Mouse (Mus musculus) kidney, embryonic 16.5 days (tissue): ENCODE results near the gene Slc45a3. TPM values are rescaled to one million over a fixed set of nuclear protein-coding genes. Genes with fewer than 3 reads are reported as not detected.

Experiments
- ATAC-seq: fragments of 200-750 bp; cut with Nextera tagmentation; 2 replicates; pipeline ENCODE4 v1.8.0; 2017; ENCODE audit warnings: moderate TSS enrichment; ENCODE audit not compliant: low FRiP score, low TSS enrichment
- H3K27ac ChIP-seq: fragments of 300-500 bp; sonication (generic); 2 replicates; pipeline ENCODE4 v1.5.1; 2014; ENCODE audit warnings: low read length
- H3K27me3 ChIP-seq: fragments of 300-500 bp; sonication (generic); 2 replicates; pipeline ENCODE4 v1.6.1; 2014; ENCODE audit warnings: low read length, control low read depth, mixed read lengths; ENCODE audit not compliant: insufficient read depth
- H3K36me3 ChIP-seq: fragments of 300-500 bp; sonication (generic); 2 replicates; pipeline ENCODE4 v1.6.1; 2014; ENCODE audit warnings: low read length, control low read depth, mixed read lengths; ENCODE audit not compliant: insufficient read depth
- H3K4me1 ChIP-seq: fragments of 300-500 bp; sonication (generic); 2 replicates; pipeline ENCODE4 v1.6.1; 2014; ENCODE audit warnings: low read length, control low read depth, mixed read lengths; ENCODE audit not compliant: insufficient read depth
- H3K4me2 ChIP-seq: fragments of 300-500 bp; sonication (generic); replicated peaks from 2 replicates; pipeline ENCODE4 v1.6.1; 2014; ENCODE audit warnings: low read depth, low read length
- H3K4me3 ChIP-seq: fragments of 300-500 bp; sonication (generic); 2 replicates; pipeline ENCODE4 v1.5.1; 2014; ENCODE audit warnings: mild to moderate bottlenecking, low read length
- H3K9ac ChIP-seq: fragments of 300-500 bp; sonication (generic); replicated peaks from 2 replicates; pipeline ENCODE4 v1.6.1; 2014; ENCODE audit warnings: low read length
- H3K9me3 ChIP-seq: fragments of 300-500 bp; sonication (generic); 2 replicates; pipeline ENCODE4 v1.6.1; 2016; ENCODE audit warnings: low read length, control low read depth
- WGBS: fragments of 180-500 bp; shearing (Covaris S2); extraction: QIAGEN DNeasy Blood & Tissue Kit; methylation state at CpG from one replicate; pipeline ENCODE4 v1.1.7; 2014; 5-methylcytosine and 5-hydroxymethylcytosine counted together
- polyA plus RNA-seq: library from polyadenylated mRNA; unstranded; fragments of >200 nt; fragmentation: Nextera tagmentation; extraction: Ambion mirVana; gene quantifications from 2 replicates; pipeline ENCODE4 v1.2.1, GENCODE M21; 2015

The Slc45a3 gene
- polyA plus RNA-seq, 1 experiment from 2014 or later: 8.6 TPM

DNA sequence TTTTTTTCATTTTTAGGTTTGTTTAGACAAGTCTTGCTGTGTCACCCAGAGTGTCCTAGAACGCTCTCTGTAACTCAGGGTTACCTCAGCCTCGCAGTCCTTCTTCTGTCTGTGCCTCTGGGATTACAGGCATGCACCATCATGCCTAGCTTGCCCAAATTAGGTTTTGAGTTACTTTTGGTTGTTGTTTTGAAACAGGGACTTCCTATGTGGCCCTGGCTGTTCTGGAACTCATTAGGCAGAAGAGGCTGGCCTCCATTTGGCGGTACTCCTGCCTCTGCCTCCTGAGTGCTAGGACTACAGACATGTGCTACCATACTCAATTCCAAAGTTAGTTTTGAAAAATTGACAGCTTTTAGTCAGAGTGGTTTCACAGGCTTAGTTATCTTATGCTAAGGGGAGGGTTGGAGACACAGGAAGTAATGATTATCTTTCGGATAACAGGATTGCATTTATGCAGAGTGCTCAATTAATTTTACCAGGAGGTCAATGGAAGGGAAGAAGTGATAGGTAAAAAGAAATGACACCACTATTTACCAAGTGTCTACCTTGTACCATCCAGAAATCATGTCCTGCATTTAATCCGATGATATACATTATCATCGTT is 41.9 kb downstream of the Slc45a3 start:
- WGBS: 88% methylated on average over 6 of the region's 6 CpGs
- Histone ChIP-seq H3K36me3 (no peaks in the 10 kb centered on the region), H3K4me1 (peaks cover 14% of the 10 kb centered on the region), H3K9ac (no peak overlapping the region), H3K27me3 (no peaks in the 10 kb centered on the region), H3K9me3 (no peaks in the 10 kb centered on the region), H3K4me2 (no peak overlapping the region), H3K4me3 (no peak overlapping the region), H3K27ac (peak overlapping the region; percentile 26)
- no peak for ATAC-seq

GRCm38 (mm10) chr1:132005466-132005865 is 42.7 kb downstream of the Slc45a3 start:
- H3K27me3 ChIP-seq: no peaks in the 10 kb centered on the region
- no peaks in the 10 kb centered on the region for H3K36me3 ChIP-seq
- no peak overlapping the region for H3K27ac ChIP-seq
- no peak overlapping the region for H3K4me2 ChIP-seq
- H3K9me3 ChIP-seq: no peaks in the 10 kb centered on the region
- ATAC-seq: no peak
- no peak overlapping the region for H3K4me3 ChIP-seq
- no peak overlapping the region for H3K9ac ChIP-seq
- peaks cover 21% of the 10 kb centered on the region for H3K4me1 ChIP-seq
- 100% methylated on average over 1 of the region's 1 CpGs for WGBS

GRCm38 (mm10) chr1:132006046-132006445 is 43.3 kb downstream of the Slc45a3 start:
- H3K36me3 ChIP-seq: no peaks in the 10 kb centered on the region
- H3K27me3 ChIP-seq: no peaks in the 10 kb centered on the region
- no peak overlapping the region for H3K4me3 ChIP-seq
- no peak overlapping the region for H3K27ac ChIP-seq
- WGBS: 80% methylated on average over 3 of the region's 3 CpGs
- H3K4me1 ChIP-seq: peaks cover 26% of the 10 kb centered on the region
- H3K4me2 ChIP-seq: no peak overlapping the region
- no peak for ATAC-seq
- no peaks in the 10 kb centered on the region for H3K9me3 ChIP-seq
- H3K9ac ChIP-seq: no peak overlapping the region

DNA sequence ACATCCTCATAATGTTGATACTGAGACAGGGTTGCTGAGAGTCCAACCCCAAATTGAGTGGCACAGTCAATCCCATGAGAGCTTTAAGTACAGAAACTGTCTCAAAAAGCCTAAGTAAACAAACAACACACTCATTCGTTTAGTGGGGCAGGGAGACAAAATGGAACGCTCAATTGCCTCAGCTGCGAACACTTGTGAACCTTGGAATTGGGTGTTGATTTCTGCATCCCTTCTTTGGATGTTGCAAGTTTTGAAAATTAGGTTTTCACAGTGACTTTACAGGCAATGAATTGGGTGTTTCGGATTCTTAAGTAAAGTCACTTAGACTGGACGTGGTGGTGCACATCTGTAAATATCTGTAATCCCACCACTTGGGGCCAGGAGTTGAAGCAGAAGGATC is 44.0 kb downstream of the Slc45a3 start:
- H3K4me3 ChIP-seq: peak overlapping the region; percentile 83
- H3K4me1 ChIP-seq: peaks cover 26% of the 10 kb centered on the region
- WGBS: 20% methylated on average over 5 of the region's 5 CpGs
- ATAC-seq: no peak
- peak overlapping the region; percentile 99 for H3K27ac ChIP-seq
- peak overlapping the region; percentile 61 for H3K4me2 ChIP-seq
- H3K36me3 ChIP-seq: no peaks in the 10 kb centered on the region
- no peaks in the 10 kb centered on the region for H3K27me3 ChIP-seq
- H3K9ac ChIP-seq: peak overlapping the region; percentile 98
- H3K9me3 ChIP-seq: no peaks in the 10 kb centered on the region

DNA sequence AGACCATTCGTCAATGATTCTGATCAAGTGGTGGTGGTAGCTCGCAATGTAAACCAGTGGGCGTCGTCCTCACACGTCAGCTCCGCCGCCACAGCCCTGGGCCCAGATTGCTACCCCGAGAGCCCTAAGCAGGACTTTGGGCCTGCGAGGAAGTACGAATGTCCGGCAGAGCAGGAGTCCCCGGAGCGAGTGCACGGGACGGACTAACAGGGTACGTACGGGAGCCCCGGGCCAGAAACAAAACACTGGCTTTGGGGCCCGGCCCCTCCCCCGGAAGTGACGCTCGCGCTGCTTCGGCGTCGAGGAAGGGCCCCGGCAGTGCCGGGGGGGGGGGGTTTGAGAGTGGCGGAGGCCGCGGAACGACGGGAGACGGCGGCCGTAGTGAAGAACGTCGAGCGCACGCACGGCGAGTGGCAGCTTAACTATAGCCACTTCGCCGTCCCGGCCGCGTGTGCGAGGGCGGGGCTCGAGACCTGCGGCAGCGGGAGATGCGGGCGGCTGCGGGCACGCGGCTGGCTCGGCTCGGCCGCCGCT is 44.6 kb downstream of the Slc45a3 start, which contains the start of gene Elk4:
Gene Elk4, plus strand, starts transcription at position 326 of the 534 bp plus-strand sequence.
- no peaks in the 10 kb centered on the region for H3K27me3 ChIP-seq
- H3K4me3 ChIP-seq: peak within 1 kb of the TSS; percentile 83
- H3K27ac ChIP-seq: peak within 1 kb of the TSS; percentile 99
- peaks cover 26% of the 10 kb centered on the region for H3K4me1 ChIP-seq
- H3K36me3 ChIP-seq: no peaks in the 10 kb centered on the region
- H3K9me3 ChIP-seq: no peaks in the 10 kb centered on the region
- peak within 1 kb of the TSS; percentile 98 for H3K9ac ChIP-seq
- ATAC-seq: peak; percentile 94
- peak within 1 kb of the TSS; percentile 73 for H3K4me2 ChIP-seq
- 0% methylated on average over 58 of the region's 61 CpGs for WGBS

- Histone ChIP-seq H3K27me3 (no peaks in the 10 kb centered on the region), H3K4me2 (peak overlapping the region; percentile 73), H3K4me1 (peaks cover 26% of the 10 kb centered on the region), H3K36me3 (no peaks in the 10 kb centered on the region), H3K27ac (peak overlapping the region; percentile 99), H3K9ac (peak overlapping the region; percentile 98), H3K9me3 (no peaks in the 10 kb centered on the region), H3K4me3 (peak overlapping the region; percentile 83)
- under 1% methylated on average over 61 of the region's 72 CpGs for WGBS
- peak; percentile 91 for ATAC-seq
Observed at GRCm38 (mm10) chr1:132007828-132008827, 45.4 kb downstream of the Slc45a3 start.

DNA sequence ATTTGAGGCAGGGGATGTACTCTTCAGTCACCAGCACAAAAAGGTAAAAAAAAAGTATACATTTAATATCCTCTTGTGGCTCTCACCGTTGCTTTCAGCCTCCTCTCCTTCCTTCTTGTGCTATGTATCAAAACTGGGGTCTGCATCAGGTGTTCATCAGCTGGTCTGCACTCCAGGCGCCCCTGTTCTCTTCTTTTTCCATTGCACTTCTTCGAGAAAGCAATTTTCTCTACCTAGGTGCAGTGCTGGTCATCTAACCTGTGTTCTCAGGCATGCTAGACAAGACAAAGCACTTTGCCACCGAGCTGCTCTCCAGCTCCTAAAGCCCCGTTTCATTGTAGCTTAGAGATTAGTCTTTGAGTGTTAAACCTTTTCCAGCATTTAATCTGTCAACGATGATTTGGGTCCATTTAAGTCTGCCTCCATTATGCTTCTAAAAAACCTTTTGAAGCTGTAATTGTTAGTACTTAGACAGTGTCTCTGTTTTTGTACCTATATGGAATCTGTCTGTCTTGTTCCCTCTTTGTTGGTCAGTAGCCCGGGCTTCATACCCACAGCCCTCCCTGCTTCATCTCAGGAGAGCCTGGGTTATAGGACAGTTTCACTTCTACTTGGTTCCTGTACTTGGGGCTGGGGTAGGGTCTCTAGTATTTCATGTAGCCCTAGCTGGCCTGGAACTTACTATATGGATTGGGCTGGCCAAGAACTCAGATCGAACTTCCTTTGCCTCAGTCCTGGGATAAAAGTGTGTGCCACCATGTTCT is 46.3 kb downstream of the Slc45a3 start:
- Histone ChIP-seq H3K4me3 (peak overlapping the region; percentile 83), H3K4me1 (peaks cover 26% of the 10 kb centered on the region), H3K4me2 (peak overlapping the region; percentile 73), H3K27ac (peak overlapping the region; percentile 99), H3K27me3 (no peaks in the 10 kb centered on the region), H3K9ac (peak overlapping the region; percentile 98), H3K36me3 (peaks cover under 1% of the 10 kb centered on the region; the same call in 1 of the 2 replicates), H3K9me3 (no peaks in the 10 kb centered on the region)
- ATAC-seq: no peak
- WGBS: 37% methylated on average over 8 of the region's 8 CpGs

- WGBS: 73% methylated on average over 17 of the region's 17 CpGs
- no peaks in the 10 kb centered on the region for H3K9me3 ChIP-seq
- peaks cover 26% of the 10 kb centered on the region for H3K4me1 ChIP-seq
- H3K27ac ChIP-seq: peak overlapping the region; percentile 12; the same call in 1 of the 2 replicates
- no peak overlapping the region for H3K9ac ChIP-seq
- no peak overlapping the region for H3K4me3 ChIP-seq
- H3K36me3 ChIP-seq: peaks cover 18% of the 10 kb centered on the region
- no peak overlapping the region for H3K4me2 ChIP-seq
- no peaks in the 10 kb centered on the region for H3K27me3 ChIP-seq
- ATAC-seq: no peak
Observed at GRCm38 (mm10) chr1:132010632-132011501, 48.1 kb downstream of the Slc45a3 start.
